11 mouse cellular contexts compared by ENCODE assay signal in genomic region chr16:18484794-18485435, GRCm38 (mm10). TPM values are rescaled to one million over a fixed set of nuclear protein-coding genes. Genes with fewer than 3 reads are reported as not detected.
A peak's percentile ranks its signal among the peaks of the same experiment; 100 is the strongest.
DNase-seq lines count a peak whose midpoint lies in the region; ATAC-seq lines count a peak whose summit lies in the region.
"Had no signal": no experiment of that assay in that cellular context is flagged by ENCODE, and none has a peak within 500 bp of the region (broad histone marks: within the 10 kb centered on the region; RNA-seq: fewer than 3 reads in every experiment).

No protein-coding gene starts in this region.

- no peak overlapping the region for H3K4me2 ChIP-seq in hindbrain, embryonic 11.5 days (replicated peaks; ENCODE audit: low read depth, low read length)
- H3K4me2 ChIP-seq in hindbrain, embryonic 14.5 days (replicated peaks): no peak overlapping the region
- no peak overlapping the region for H3K4me2 ChIP-seq in forebrain, embryonic 11.5 days (ENCODE audit: low read depth, low read length, severe bottlenecking)
- H3K4me2 ChIP-seq in midbrain, embryonic 12.5 days (replicated peaks): no peak overlapping the region

- no peak overlapping the region for H3K27ac ChIP-seq in hindbrain, embryonic 11.5 days (ENCODE audit: low read depth, low read length)
- H3K27ac ChIP-seq in hindbrain, embryonic 14.5 days: no peak overlapping the region
- H3K27ac ChIP-seq in forebrain, embryonic 11.5 days (ENCODE audit: low read depth, low read length): no peak overlapping the region
- peak overlapping the region; percentile 43; the same call in 1 of the 2 replicates for H3K27ac ChIP-seq in midbrain, embryonic 12.5 days (replicated peaks)
- H3K27ac ChIP-seq: heart, embryonic 10.5 days had no signal

- no peaks in the 10 kb centered on the region for H3K9me3 ChIP-seq in hindbrain, embryonic 11.5 days (ENCODE audit: control insufficient read depth, low read length)
- H3K9me3 ChIP-seq in hindbrain, embryonic 14.5 days (ENCODE audit: control insufficient read depth, low read length): no peaks in the 10 kb centered on the region
- H3K9me3 ChIP-seq in forebrain, embryonic 11.5 days (ENCODE audit: control insufficient read depth, low read length): no peaks in the 10 kb centered on the region
- H3K9me3 ChIP-seq in midbrain, embryonic 12.5 days: no peaks in the 10 kb centered on the region
- H3K9me3 ChIP-seq: heart, embryonic 10.5 days had no signal

- no peak overlapping the region for H3K4me3 ChIP-seq in hindbrain, embryonic 11.5 days (ENCODE audit: low read depth, low read length)
- H3K4me3 ChIP-seq in hindbrain, embryonic 14.5 days (replicated peaks; ENCODE audit: low read length): no peak overlapping the region
- no peak overlapping the region for H3K4me3 ChIP-seq in forebrain, embryonic 11.5 days (ENCODE audit: low read depth, low read length)
- H3K4me3 ChIP-seq in midbrain, embryonic 12.5 days: no peak overlapping the region
- H3K4me3 ChIP-seq: heart, embryonic 10.5 days had no signal

- WGBS in hindbrain, embryonic 11.5 days: 25% methylated on average over 5 of the region's 5 CpGs
- WGBS in hindbrain, embryonic 14.5 days: 20% methylated on average over 5 of the region's 5 CpGs
- 25% methylated on average over 5 of the region's 5 CpGs for WGBS in forebrain, embryonic 11.5 days
- 22% methylated on average over 5 of the region's 5 CpGs for WGBS in midbrain, embryonic 12.5 days

- H3K36me3 ChIP-seq in hindbrain, embryonic 11.5 days (ENCODE audit: control insufficient read depth, insufficient read depth, low read length): no peaks in the 10 kb centered on the region
- no peaks in the 10 kb centered on the region for H3K36me3 ChIP-seq in hindbrain, embryonic 14.5 days (replicated peaks; ENCODE audit: control insufficient read depth, insufficient read depth)
- H3K36me3 ChIP-seq in forebrain, embryonic 11.5 days (ENCODE audit: control insufficient read depth, insufficient read depth, low read length): no peaks in the 10 kb centered on the region
- no peaks in the 10 kb centered on the region for H3K36me3 ChIP-seq in midbrain, embryonic 12.5 days
- H3K36me3 ChIP-seq: heart, embryonic 10.5 days had no signal

- H3K4me1 ChIP-seq in hindbrain, embryonic 11.5 days (replicated peaks; ENCODE audit: control insufficient read depth, insufficient read depth, low read length): no peaks in the 10 kb centered on the region
- H3K4me1 ChIP-seq in hindbrain, embryonic 14.5 days (replicated peaks; ENCODE audit: control insufficient read depth, insufficient read depth, low read length): no peaks in the 10 kb centered on the region
- H3K4me1 ChIP-seq in forebrain, embryonic 11.5 days (replicated peaks; ENCODE audit: control insufficient read depth, insufficient read depth, low read length): peaks cover 7% of the 10 kb centered on the region; the same call in 1 of the 2 replicates
- peaks cover 17% of the 10 kb centered on the region for H3K4me1 ChIP-seq in midbrain, embryonic 12.5 days

- no peak for DNase-seq in hindbrain, embryonic 11.5 days (ENCODE audit: low spot score)
- DNase-seq in hindbrain, embryonic 14.5 days (ENCODE audit: low spot score): no peak
- DNase-seq in NIH3T3 (ENCODE audit: low read depth): peak; percentile 69
- DNase-seq in forebrain, embryonic 11.5 days (ENCODE audit: low spot score): peak; percentile 52
- no peak for DNase-seq in thymus, postnatal 0 days (ENCODE audit: low spot score)
- DNase-seq in kidney, postnatal 14 days: no peak
- DNase-seq in thymus, postnatal 14 days: no peak
- DNase-seq: cerebellum, postnatal 10 days; liver, postnatal 0 days had no signal

- no peaks in the 10 kb centered on the region for H3K27me3 ChIP-seq in hindbrain, embryonic 11.5 days (ENCODE audit: control insufficient read depth, insufficient read depth, low read length)
- no peaks in the 10 kb centered on the region for H3K27me3 ChIP-seq in hindbrain, embryonic 14.5 days (ENCODE audit: control insufficient read depth, insufficient read depth, low read length)
- no peaks in the 10 kb centered on the region for H3K27me3 ChIP-seq in forebrain, embryonic 11.5 days (ENCODE audit: control insufficient read depth, insufficient read depth, low read length)
- H3K27me3 ChIP-seq in midbrain, embryonic 12.5 days: peaks cover 20% of the 10 kb centered on the region

- no peak overlapping the region; the same call in 1 of the 2 replicates for H3K9ac ChIP-seq in hindbrain, embryonic 11.5 days (ENCODE audit: low read depth, low read length)
- H3K9ac ChIP-seq in hindbrain, embryonic 14.5 days: no peak overlapping the region
- peak overlapping the region; percentile 43 for H3K9ac ChIP-seq in forebrain, embryonic 11.5 days (ENCODE audit: low read length)
- no peak overlapping the region for H3K9ac ChIP-seq in midbrain, embryonic 12.5 days (replicated peaks)
- H3K9ac ChIP-seq: liver, postnatal 0 days had no signal

- ATAC-seq in hindbrain, embryonic 11.5 days (ENCODE audit: low FRiP score): 0 out of 2 replicates have a peak, but pooled peaks have one; percentile 38
- ATAC-seq in hindbrain, embryonic 14.5 days (ENCODE audit: low FRiP score): no peak
- no peak for ATAC-seq in forebrain, embryonic 11.5 days (replicated peaks; ENCODE audit: low FRiP score)
- peak; percentile 54; the same call in 1 of the 2 replicates for ATAC-seq in midbrain, embryonic 12.5 days (ENCODE audit: low FRiP score, low read depth)
- ATAC-seq: liver, postnatal 0 days had no signal

RNA-seq across cellular contexts. Expression of gene Gnb1l, which starts 13.6 kb away (rescaled TPM):
- polyA plus RNA-seq in hindbrain, embryonic 11.5 days (2014; fragmentation: Nextera tagmentation; extraction: Ambion mirVana): 13.0 and 14.9 TPM in 2 replicates
- polyA plus RNA-seq in hindbrain, embryonic 14.5 days (2014; fragmentation: Nextera tagmentation; extraction: Ambion mirVana): 13.2 and 14.6 TPM in 2 replicates
- 14.9 and 17.7 TPM in 2 replicates for polyA plus RNA-seq in forebrain, embryonic 11.5 days (2014; fragmentation: Nextera tagmentation; extraction: Ambion mirVana)
- 11.0 and 11.2 TPM in 2 replicates for polyA plus RNA-seq in midbrain, embryonic 12.5 days (2016; fragmentation: Nextera tagmentation; extraction: Ambion mirVana)
- 34.2 and 35.2 TPM in 2 replicates for polyA plus RNA-seq in thymus, postnatal 0 days (2015; fragmentation: Nextera tagmentation; extraction: Ambion mirVana)

RNA-seq across cellular contexts. Expression of gene Rtl10, which starts 13.8 kb away (rescaled TPM):
- polyA plus RNA-seq in hindbrain, embryonic 11.5 days (2014; fragmentation: Nextera tagmentation; extraction: Ambion mirVana): 1.8 and 3.0 TPM in 2 replicates
- polyA plus RNA-seq in hindbrain, embryonic 14.5 days (2014; fragmentation: Nextera tagmentation; extraction: Ambion mirVana): 2.5 and 3.1 TPM in 2 replicates
- polyA plus RNA-seq in forebrain, embryonic 11.5 days (2014; fragmentation: Nextera tagmentation; extraction: Ambion mirVana): 2.6 and 3.8 TPM in 2 replicates
- 2.1 TPM in 2 replicates for polyA plus RNA-seq in midbrain, embryonic 12.5 days (2016; fragmentation: Nextera tagmentation; extraction: Ambion mirVana)
- 4.6 and 5.6 TPM in 2 replicates for polyA plus RNA-seq in thymus, postnatal 0 days (2015; fragmentation: Nextera tagmentation; extraction: Ambion mirVana)

RNA-seq across cellular contexts. Expression of gene Comt, which starts 58.3 kb away (rescaled TPM):
- 49.6 and 53.9 TPM in 2 replicates for polyA plus RNA-seq in hindbrain, embryonic 11.5 days (2014; fragmentation: Nextera tagmentation; extraction: Ambion mirVana)
- polyA plus RNA-seq in hindbrain, embryonic 14.5 days (2014; fragmentation: Nextera tagmentation; extraction: Ambion mirVana): 91.6 and 99.4 TPM in 2 replicates
- polyA plus RNA-seq in forebrain, embryonic 11.5 days (2014; fragmentation: Nextera tagmentation; extraction: Ambion mirVana): 53.6 and 55.2 TPM in 2 replicates
- 54.9 and 60.1 TPM in 2 replicates for polyA plus RNA-seq in midbrain, embryonic 12.5 days (2016; fragmentation: Nextera tagmentation; extraction: Ambion mirVana)
- 73.8 and 83.6 TPM in 2 replicates for polyA plus RNA-seq in thymus, postnatal 0 days (2015; fragmentation: Nextera tagmentation; extraction: Ambion mirVana)

RNA-seq across cellular contexts. Expression of gene Txnrd2, which starts 58.7 kb away (rescaled TPM):
- 22.2 and 23.8 TPM in 2 replicates for polyA plus RNA-seq in hindbrain, embryonic 11.5 days (2014; fragmentation: Nextera tagmentation; extraction: Ambion mirVana)
- 26.0 and 28.2 TPM in 2 replicates for polyA plus RNA-seq in hindbrain, embryonic 14.5 days (2014; fragmentation: Nextera tagmentation; extraction: Ambion mirVana)
- polyA plus RNA-seq in forebrain, embryonic 11.5 days (2014; fragmentation: Nextera tagmentation; extraction: Ambion mirVana): 24.8 and 26.7 TPM in 2 replicates
- 22.5 and 23.8 TPM in 2 replicates for polyA plus RNA-seq in midbrain, embryonic 12.5 days (2016; fragmentation: Nextera tagmentation; extraction: Ambion mirVana)
- 11.3 and 12.3 TPM in 2 replicates for polyA plus RNA-seq in thymus, postnatal 0 days (2015; fragmentation: Nextera tagmentation; extraction: Ambion mirVana)

Comparison
In these comparisons a context has a peak if more than half of its experiments do, and no peak if none do; other contexts are left out.
1. ATAC-seq: peak in hindbrain, embryonic 11.5 days (single experiment) and midbrain, embryonic 12.5 days (single experiment); none in hindbrain, embryonic 14.5 days (single experiment) and forebrain, embryonic 11.5 days (single experiment).
2. DNase-seq: peak in NIH3T3 (single experiment) and forebrain, embryonic 11.5 days (single experiment); none in hindbrain, embryonic 11.5 days (single experiment), hindbrain, embryonic 14.5 days (single experiment), thymus, postnatal 0 days (single experiment), kidney, postnatal 14 days (single experiment) and thymus, postnatal 14 days (single experiment).